ENCODE assay signal across 7 mouse cellular contexts in the genomic region with DNA sequence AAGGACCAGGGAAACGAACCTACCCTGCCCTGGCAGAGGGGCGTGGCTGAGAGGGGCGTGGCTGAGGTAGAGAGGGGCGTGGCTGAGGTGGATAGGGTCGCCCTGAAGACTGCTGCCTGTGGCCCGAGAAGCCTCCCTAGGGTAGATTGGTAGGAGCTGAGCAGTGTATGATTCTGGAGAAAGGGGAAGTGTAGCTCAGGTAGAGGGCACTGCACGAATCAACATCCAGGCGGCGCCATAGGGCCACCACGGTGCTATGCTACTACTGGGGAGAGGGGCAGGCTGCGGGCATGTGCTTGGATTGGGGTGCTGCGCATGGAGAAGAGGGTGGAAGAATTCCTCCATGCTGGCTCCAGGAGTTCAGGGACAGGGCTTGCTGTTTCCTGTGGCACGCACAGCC. TPM values are rescaled to one million over a fixed set of nuclear protein-coding genes. Genes with fewer than 3 reads are reported as not detected.
DNase-seq lines count a peak whose midpoint lies in the region; ATAC-seq and TF ChIP-seq lines count a peak whose summit lies in the region.

No protein-coding gene starts in this region.

- TF ChIP-seq CTCF in MEL (IDR thresholded peaks at IDR 0.05 in 2 of 3, conservative IDR thresholded peaks at IDR 0.05 in 1 of 3; ENCODE audit: control insufficient read depth in 1 of 3, insufficient read depth in 1 of 3, low read depth in 2 of 3, low read length in 3 of 3, poor library complexity in 1 of 3, severe bottlenecking in 1 of 3): peak in 2 of 3 experiments; percentile 3 to 16; a peak in 2 of 6 replicates
- peak; percentile 14; the same call in 1 of the 2 replicates for TF ChIP-seq CTCF in small intestine, adult 2 months (IDR thresholded peaks at IDR 0.05; ENCODE audit: extremely low read depth, insufficient read length, insufficient replicate concordance, low read depth, low read length)

- H3K4me3 ChIP-seq in MEL (ENCODE audit: control insufficient read depth in 1 of 2, insufficient read depth in 1 of 2, low read depth in 2 of 2, low read length in 2 of 2): no peak overlapping the region
- H3K4me3 ChIP-seq in small intestine, adult 2 months (ENCODE audit: low read depth, low read length): no peak overlapping the region

- H3K9ac ChIP-seq in MEL (ENCODE audit: control insufficient read depth, low read depth, low read length, poor library complexity, severe bottlenecking): no peak overlapping the region

- H3K27me3 ChIP-seq in MEL (ENCODE audit: control insufficient read depth in 1 of 2, insufficient read depth in 2 of 2, low read length in 2 of 2): no peaks in the 10 kb centered on the region
- peaks cover 26% of the 10 kb centered on the region for H3K27me3 ChIP-seq in small intestine, adult 2 months (ENCODE audit: control insufficient read depth, insufficient read depth, low read length)

- no peaks in the 10 kb centered on the region for H3K79me2 ChIP-seq in MEL (ENCODE audit: control insufficient read depth, insufficient read depth, low read length, poor library complexity)

- no peak overlapping the region for H3K27ac ChIP-seq in MEL (ENCODE audit: control insufficient read depth, low read depth, low read length)
- no peak overlapping the region for H3K27ac ChIP-seq in small intestine, adult 2 months (ENCODE audit: insufficient read depth, low read depth, low read length)

- no peak for TF ChIP-seq POLR2A in MEL (IDR thresholded peaks at IDR 0.05; ENCODE audit: control insufficient read depth in 1 of 2, insufficient read depth in 1 of 2, low read depth in 1 of 2, low read length in 2 of 2, poor library complexity in 1 of 2)
- no peak for TF ChIP-seq POLR2A in small intestine, adult 2 months (IDR thresholded peaks at IDR 0.05; ENCODE audit: low read depth, low read length)

- H3K4me1 ChIP-seq in MEL (ENCODE audit: control insufficient read depth in 1 of 2, insufficient read depth in 2 of 2, low read length in 2 of 2): no peaks in the 10 kb centered on the region
- H3K4me1 ChIP-seq in small intestine, adult 2 months (ENCODE audit: control insufficient read depth, insufficient read depth, insufficient read length, low read length): peaks cover 3% of the 10 kb centered on the region; the same call in 1 of the 2 replicates

- peak; percentile 55 to 74 for ATAC-seq in hematopoietic stem cell, adult 5-6 weeks (replicated peaks in 1 of 2; ENCODE audit: insufficient read depth in 1 of 2, low FRiP score in 2 of 2, low TSS enrichment in 1 of 2, low read depth in 1 of 2, poor library complexity in 2 of 2, severe bottlenecking in 2 of 2)

- no peaks in the 10 kb centered on the region for H3K9me3 ChIP-seq in MEL (replicated peaks; ENCODE audit: insufficient read depth, low read length)

- WGBS in small intestine, adult 2 months: 47% methylated on average over 13 of the region's 13 CpGs

- DNase-seq in kidney, postnatal 25 days: peak; percentile 45 to 57
- no peak for DNase-seq in kidney, adult 11 months
- DNase-seq in MEL (ENCODE audit: low read depth, low spot score): peak; percentile 7
- DNase-seq in cerebellum, adult 9-11 months: no peak
- no peak for DNase-seq in cerebellum, adult 8-10 months

- no peak for TF ChIP-seq RAD21 in MEL (IDR thresholded peaks at IDR 0.05; ENCODE audit: low read depth, low read length)

- no peak for TF ChIP-seq EP300 in MEL (IDR thresholded peaks at IDR 0.05; ENCODE audit: low read depth in 1 of 2, low read length in 2 of 2)

- no peaks in the 10 kb centered on the region for H3K36me3 ChIP-seq in MEL (ENCODE audit: control insufficient read depth in 1 of 2, insufficient read depth in 2 of 2, low read length in 2 of 2)
- no peaks in the 10 kb centered on the region for H3K36me3 ChIP-seq in small intestine, adult 2 months (ENCODE audit: control insufficient read depth, insufficient read depth, low read length)

TF ChIP-seq in MEL, 35 proteins besides CTCF, POLR2A, EP300 and RAD21:
- TF ChIP-seq SMC3 (IDR thresholded peaks at IDR 0.05; ENCODE audit: low read depth, low read length) (peak; percentile 22; the same call in 1 of the 2 replicates), NRF1 (IDR thresholded peaks at IDR 0.05; ENCODE audit: insufficient read depth, low read depth, low read length, poor library complexity, severe bottlenecking) (no peak)

RNA-seq across cellular contexts. Expression of gene Lifr, which starts 42.3 kb away (rescaled TPM):
- not detected in 2 replicates for total RNA-seq in MEL (2012; rRNA removed)
- polyA plus RNA-seq in MEL (2012; ENCODE audit: insufficient read depth in 1 of 2, insufficient read length in 2 of 2, low read depth in 1 of 2, low replicate concordance in 2 of 2, missing spikeins in 1 of 2): not detected
- 0.30 and 1.4 TPM in 2 replicates for total RNA-seq in hematopoietic stem cell, adult 5-6 weeks (2017)
- polyA plus RNA-seq in small intestine, adult 2 months (2012; rRNA removed): 26.8 and 29.9 TPM in 2 replicates

Comparison
In these comparisons a context has a peak if more than half of its experiments do, and no peak if none do; other contexts are left out.
1. DNase-seq: peak in kidney, postnatal 25 days (2 of 2) and MEL (single experiment); none in kidney, adult 11 months (single experiment), cerebellum, adult 9-11 months (single experiment) and cerebellum, adult 8-10 months (single experiment).